Mouse (Mus musculus) MEL (cell line): ENCODE data around the gene Mmgt2. TPM values are rescaled to one million over a fixed set of nuclear protein-coding genes. Genes with fewer than 3 reads are reported as not detected.

Experiments
- DNase-seq: peaks from one replicate; pipeline ENCODE4 v3.0.0; 2011; ENCODE audit warnings: low read depth, low spot score
- H3K27ac ChIP-seq: 2 replicates; pipeline ENCODE4 v1.5.1; 2012; ENCODE audit warnings: low read depth, mild to moderate bottlenecking, control low read depth, low read length, moderate library complexity; ENCODE audit not compliant: control insufficient read depth
- H3K27me3 ChIP-seq, 2 experiments: fragments of 150-350 bp in 1 of 2; sonication (generic) in 1 of 2; 2 replicates each; pipeline ENCODE4 v1.6.1; 2012; ENCODE audit warnings: low read length in 2 of 2, mild to moderate bottlenecking in 2 of 2, improper control_type of control experiment in 1 of 2, moderate library complexity in 1 of 2; ENCODE audit not compliant: insufficient read depth in 2 of 2, control insufficient read depth in 1 of 2
- H3K36me3 ChIP-seq, 2 experiments: 2 replicates each; pipeline ENCODE4 v1.6.1; 2012 to 2014; ENCODE audit warnings: low read length in 2 of 2, improper control_type of control experiment in 1 of 2, inconsistent platforms in 1 of 2, mild to moderate bottlenecking in 1 of 2; ENCODE audit not compliant: insufficient read depth in 2 of 2, control insufficient read depth in 1 of 2
- H3K4me1 ChIP-seq, 2 experiments: fragments of 150-350 bp in 1 of 2; sonication (generic) in 1 of 2; 2 replicates each; pipeline ENCODE4 v1.6.1; 2012; ENCODE audit warnings: low read length in 2 of 2, improper control_type of control experiment in 1 of 2, mild to moderate bottlenecking in 1 of 2; ENCODE audit not compliant: insufficient read depth in 2 of 2, control insufficient read depth in 1 of 2
- H3K4me3 ChIP-seq, 2 experiments: fragments of 150-350 bp in 1 of 2; sonication (generic) in 1 of 2; 2 replicates each; pipeline ENCODE4 v1.5.1; 2012; ENCODE audit warnings: low read depth in 2 of 2, low read length in 2 of 2, mild to moderate bottlenecking in 2 of 2, moderate library complexity in 2 of 2, control low read depth in 1 of 2, improper control_type of control experiment in 1 of 2; ENCODE audit not compliant: control insufficient read depth in 1 of 2, insufficient read depth in 1 of 2
- H3K79me2 ChIP-seq: 2 replicates; pipeline ENCODE4 v1.6.1; 2012; ENCODE audit warnings: mild to moderate bottlenecking, low read length, moderate library complexity; ENCODE audit not compliant: control insufficient read depth, poor library complexity, insufficient read depth
- H3K9ac ChIP-seq: 2 replicates; pipeline ENCODE4 v1.6.1; 2012; ENCODE audit warnings: low read depth, mild to moderate bottlenecking, control low read depth, low read length, moderate library complexity; ENCODE audit not compliant: control insufficient read depth, poor library complexity, severe bottlenecking
- H3K9me3 ChIP-seq: fragments of 150-350 bp; sonication (generic); replicated peaks from 2 replicates; pipeline ENCODE4 v1.6.1; 2012; ENCODE audit warnings: mild to moderate bottlenecking, low read length, improper control_type of control experiment, moderate library complexity; ENCODE audit not compliant: insufficient read depth
- BHLHE40 ChIP-seq: IDR thresholded peaks from 2 replicates; pipeline ENCODE4 v1.6.1; 2012; ENCODE audit warnings: low read depth, mild to moderate bottlenecking, inconsistent platforms, low read length, improper control_type of control experiment, borderline replicate concordance
- CHD2 ChIP-seq: IDR thresholded peaks from 2 replicates; pipeline ENCODE4 v1.6.1; 2011; ENCODE audit warnings: low read length, improper control_type of control experiment
- CTCF ChIP-seq, 3 experiments: IDR thresholded peaks in 2 of 3; conservative IDR thresholded peaks in 1 of 3; 2 replicates each; pipeline ENCODE4 v1.5.1; 2011 to 2012; ENCODE audit warnings: low read length in 3 of 3, low read depth in 2 of 3, mild to moderate bottlenecking in 2 of 3, improper control_type of control experiment in 1 of 3, inconsistent platforms in 1 of 3, mixed read lengths in 1 of 3, moderate library complexity in 1 of 3; ENCODE audit not compliant: control insufficient read depth in 1 of 3, insufficient read depth in 1 of 3, poor library complexity in 1 of 3, severe bottlenecking in 1 of 3
- EP300 ChIP-seq, 2 experiments: IDR thresholded peaks; 2 replicates each; pipeline ENCODE4 v1.6.1; 2011; ENCODE audit warnings: improper control_type of control experiment in 2 of 2, low read length in 2 of 2, low read depth in 1 of 2, mild to moderate bottlenecking in 1 of 2
- GABPA ChIP-seq: IDR thresholded peaks from 2 replicates; pipeline ENCODE4 v1.6.1; 2012; ENCODE audit warnings: low read depth, mild to moderate bottlenecking, inconsistent platforms, low read length, improper control_type of control experiment, moderate library complexity
- GATA1 ChIP-seq: IDR thresholded peaks from 2 replicates; pipeline ENCODE4 v1.6.1; 2011; ENCODE audit warnings: low read depth, low read length, improper control_type of control experiment
- KAT2A ChIP-seq: conservative IDR thresholded peaks from 2 replicates; pipeline ENCODE4 v1.6.1; 2012; ENCODE audit warnings: low read depth, low read length, improper control_type of control experiment, inconsistent platforms
- MAFK ChIP-seq: IDR thresholded peaks from 2 replicates; pipeline ENCODE4 v1.6.1; 2011; ENCODE audit warnings: low read depth, mild to moderate bottlenecking, low read length, improper control_type of control experiment, borderline replicate concordance
- MAX ChIP-seq: IDR thresholded peaks from 2 replicates; pipeline ENCODE4 v1.6.1; 2011; ENCODE audit warnings: low read length, improper control_type of control experiment
- MAZ ChIP-seq: IDR thresholded peaks from 2 replicates; pipeline ENCODE4 v1.6.1; 2012; ENCODE audit warnings: low read depth, mild to moderate bottlenecking, inconsistent platforms, low read length, improper control_type of control experiment
- MYB ChIP-seq: IDR thresholded peaks from 2 replicates; pipeline ENCODE4 v1.6.1; 2011; ENCODE audit warnings: mild to moderate bottlenecking, low read depth, low read length, improper control_type of control experiment
- NRF1 ChIP-seq: IDR thresholded peaks from 2 replicates; pipeline ENCODE4 v1.6.1; 2014; ENCODE audit warnings: low read depth, mild to moderate bottlenecking, inconsistent platforms, low read length, improper control_type of control experiment, moderate library complexity; ENCODE audit not compliant: poor library complexity, insufficient read depth, severe bottlenecking
- POLR2A ChIP-seq, 2 experiments: IDR thresholded peaks; 2 replicates each; pipeline ENCODE4 v1.6.1; 2011 to 2012; ENCODE audit warnings: low read length in 2 of 2, mild to moderate bottlenecking in 2 of 2, control low read depth in 1 of 2, improper control_type of control experiment in 1 of 2, low read depth in 1 of 2, moderate library complexity in 1 of 2; ENCODE audit not compliant: control insufficient read depth in 1 of 2, insufficient read depth in 1 of 2, poor library complexity in 1 of 2
- POLR2AphosphoS2 ChIP-seq: IDR thresholded peaks from 2 replicates; pipeline ENCODE4 v1.6.1; 2011; ENCODE audit warnings: low read length, improper control_type of control experiment
- POLR2AphosphoS5 ChIP-seq: IDR thresholded peaks from 2 replicates; pipeline ENCODE4 v1.6.1; 2012; ENCODE audit warnings: low read depth, borderline replicate concordance, mild to moderate bottlenecking, inconsistent platforms, low read length, moderate library complexity, mixed read lengths
- SIN3A ChIP-seq: IDR thresholded peaks from 2 replicates; pipeline ENCODE4 v1.6.1; 2012; ENCODE audit warnings: low read length, improper control_type of control experiment, inconsistent platforms
- SMC3 ChIP-seq: IDR thresholded peaks from 2 replicates; pipeline ENCODE4 v1.6.1; 2011; ENCODE audit warnings: low read depth, low read length, improper control_type of control experiment
- USF1 ChIP-seq: IDR thresholded peaks from 2 replicates; pipeline ENCODE4 v1.6.1; 2014; ENCODE audit warnings: low read depth, mild to moderate bottlenecking, inconsistent platforms, low read length, improper control_type of control experiment, moderate library complexity
- ZC3H11A ChIP-seq: IDR thresholded peaks from 2 replicates; pipeline ENCODE4 v1.6.1; 2012; ENCODE audit warnings: low read depth, mild to moderate bottlenecking, inconsistent platforms, low read length, improper control_type of control experiment
- ZKSCAN1 ChIP-seq: IDR thresholded peaks from 2 replicates; pipeline ENCODE4 v1.6.1; 2012; ENCODE audit warnings: low read depth, mild to moderate bottlenecking, inconsistent platforms, low read length, improper control_type of control experiment, moderate library complexity
- polyA plus RNA-seq, 2 experiments: library from polyadenylated mRNA; stranded (reverse) in 1 of 2; unstranded in 1 of 2; fragments of >175 nt in 1 of 2; fragments of >200 nt in 1 of 2; gene quantifications; 2 replicates each; pipeline versions ENCODE4 v1.2.1 to v1.2.4; 2012; ENCODE audit warnings: low replicate concordance in 2 of 2, low read depth in 1 of 2; ENCODE audit not compliant: insufficient read length in 2 of 2, insufficient read depth in 1 of 2, missing spikeins in 1 of 2
- total RNA-seq: library from RNA; depleted of rRNA; stranded (reverse); fragments of 300-350 nt; gene quantifications from 2 replicates; pipeline ENCODE4 v1.2.3, GENCODE M21; 2012

Gene Mmgt2
- total and polyA plus RNA-seq, 3 experiments = 24.1 to 51.9 TPM; not detected in 1

- H3K79me2 ChIP-seq = no peaks in the 10 kb centered on the region
- no peaks in the 10 kb centered on the region for H3K36me3 ChIP-seq
- no peak for TF ChIP-seq USF1
- TF ChIP-seq POLR2A (IDR thresholded peaks at IDR 0.05; ENCODE audit: control insufficient read depth in 1 of 2, insufficient read depth in 1 of 2, low read depth in 1 of 2, low read length in 2 of 2, poor library complexity in 1 of 2) = no peak
- TF ChIP-seq GATA1 = no peak
- no peak for TF ChIP-seq SIN3A
- TF ChIP-seq MAZ = no peak
- no peak for TF ChIP-seq MAFK
- no peak for TF ChIP-seq SMC3
- no peak for TF ChIP-seq MYB
- no peak for TF ChIP-seq NRF1
- H3K4me1 ChIP-seq = peaks cover 0 to 4% of the 10 kb centered on the region in 2 experiments; a peak in 2 of 4 replicates
- no peaks in the 10 kb centered on the region for H3K9me3 ChIP-seq
- H3K9ac ChIP-seq = no peak overlapping the region
- no peak overlapping the region for H3K27ac ChIP-seq
- H3K27me3 ChIP-seq = no peaks in the 10 kb centered on the region; a peak in 1 of 4 replicates
- H3K4me3 ChIP-seq = no peak overlapping the region
- DNase-seq = no peak
Measured at GRCm38 (mm10) chr11:62676290-62676596, 27.8 kb downstream of the Mmgt2 start.

- Histone ChIP-seq H3K9me3 (no peaks in the 10 kb centered on the region), H3K27ac (no peak overlapping the region), H3K79me2 (no peaks in the 10 kb centered on the region), H3K36me3 (no peaks in the 10 kb centered on the region), H3K4me1 (peaks cover 0 to 4% of the 10 kb centered on the region in 2 experiments; a peak in 2 of 4 replicates), H3K9ac (no peak overlapping the region), H3K27me3 (no peaks in the 10 kb centered on the region; a peak in 1 of 4 replicates), H3K4me3 (no peak overlapping the region)
- TF ChIP-seq CTCF (IDR thresholded peaks at IDR 0.05 in 2 of 3, conservative IDR thresholded peaks at IDR 0.05 in 1 of 3; ENCODE audit: control insufficient read depth in 1 of 3, insufficient read depth in 1 of 3, low read depth in 2 of 3, low read length in 3 of 3, poor library complexity in 1 of 3, severe bottlenecking in 1 of 3) (no peak), ZC3H11A (no peak), GABPA (no peak), EP300 (IDR thresholded peaks at IDR 0.05; ENCODE audit: low read depth in 1 of 2, low read length in 2 of 2) (no peak), CHD2 (no peak), BHLHE40 (no peak), MAX (no peak), POLR2AphosphoS5 (no peak), ZKSCAN1 (no peak), KAT2A (no peak), POLR2AphosphoS2 (no peak)
- DNase-seq = no peak
Measured at GRCm38 (mm10) chr11:62678778-62679354, 30.4 kb downstream of the Mmgt2 start.
